Mouse (Mus musculus): ENCODE results near the gene Nolc1. TPM values are rescaled to one million over a fixed set of nuclear protein-coding genes. Genes with fewer than 3 reads are reported as not detected.

Gene Nolc1
- polyA plus RNA-seq, 1 experiment from 2014 or later = 22.5 TPM

DNA sequence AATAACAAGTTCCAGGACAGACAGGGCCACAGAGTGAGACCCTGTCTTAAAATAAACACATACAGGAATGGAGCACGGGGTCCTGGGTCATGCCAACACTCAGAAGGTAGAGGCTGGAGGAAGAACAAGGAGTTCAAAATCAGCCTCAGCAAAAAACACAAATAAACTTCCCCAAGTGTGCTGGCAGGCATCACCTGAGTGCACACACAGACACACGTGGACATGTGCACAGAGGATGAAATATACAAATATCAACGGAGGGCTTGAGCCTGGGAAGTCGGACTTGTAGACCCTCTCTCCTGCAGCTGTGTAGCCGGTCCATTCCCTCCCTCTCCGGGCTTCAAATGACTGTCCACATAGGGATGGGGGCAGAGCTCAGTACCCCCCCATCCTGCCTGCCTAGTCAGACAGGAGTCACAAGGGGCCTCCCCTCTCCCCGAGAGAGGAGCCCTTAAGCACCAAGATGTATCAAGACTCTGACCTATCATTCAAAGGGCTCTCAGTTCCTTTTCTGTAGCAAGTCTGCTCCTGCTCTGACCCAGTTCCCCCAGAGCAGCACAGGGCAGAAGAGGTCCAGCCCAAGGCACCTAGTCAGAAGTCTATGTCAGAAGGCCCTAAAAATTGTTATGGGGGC is 34.2 kb upstream of the Nolc1 start:
- DNase-seq (ENCODE audit: low spot score) (no peak), ATAC-seq (no peak)
- 0 out of 2 replicates have a peak overlapping the region, but pooled peaks have one; percentile 23 for H3K9ac ChIP-seq (replicated peaks; ENCODE audit: low read depth)
- no peaks in the 10 kb centered on the region for H3K9me3 ChIP-seq (ENCODE audit: low read length)
- H3K4me3 ChIP-seq (ENCODE audit: low read depth, low read length) = peak overlapping the region; percentile 95
- no peaks in the 10 kb centered on the region for H3K36me3 ChIP-seq (ENCODE audit: insufficient read depth, low read length)
- no peaks in the 10 kb centered on the region for H3K27me3 ChIP-seq (replicated peaks; ENCODE audit: insufficient read depth, low read length)
- TF ChIP-seq CTCF (IDR thresholded peaks at IDR 0.05) = no peak
- no peak for TF ChIP-seq EP300 (IDR thresholded peaks at IDR 0.05)
- 6% methylated on average over 7 of the region's 7 CpGs for whole genome bisulfite sequencing
- H3K4me2 ChIP-seq (replicated peaks; ENCODE audit: low read depth, low read length) = peak overlapping the region; percentile 93
- H3K4me1 ChIP-seq (ENCODE audit: insufficient read depth, low read depth, low read length) = peaks cover 56% of the 10 kb centered on the region; the same call in 1 of the 2 replicates
- peak overlapping the region; percentile 66 for H3K27ac ChIP-seq (ENCODE audit: low read length)

DNA sequence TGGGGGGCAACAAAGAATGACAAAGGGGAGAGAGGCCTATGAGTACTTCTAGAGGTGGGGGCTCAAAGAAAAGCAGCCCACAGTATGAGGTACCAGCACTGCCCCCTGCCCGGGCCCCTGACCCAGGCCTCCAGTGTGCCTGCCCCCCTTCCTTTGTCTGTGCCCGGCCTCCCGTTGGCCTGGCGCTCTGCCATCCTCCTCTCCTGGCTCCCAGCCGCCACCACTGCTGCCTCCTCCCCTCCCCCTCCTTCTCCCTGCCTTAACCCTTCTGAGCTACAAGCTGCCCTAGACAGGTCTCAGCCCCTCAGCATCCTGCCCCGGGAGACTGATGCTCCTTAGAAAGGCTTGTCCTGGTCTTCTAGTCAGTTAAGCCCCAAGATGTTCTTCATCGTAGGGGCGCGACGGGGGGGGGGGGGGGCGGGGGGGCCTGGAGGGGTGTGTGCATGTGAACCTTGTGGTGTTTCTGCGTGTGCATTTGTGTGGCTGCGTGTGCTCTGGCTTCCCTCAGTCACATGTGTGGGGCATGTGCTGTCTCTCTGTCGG is 33.7 kb upstream of the Nolc1 start:
- no peaks in the 10 kb centered on the region for H3K27me3 ChIP-seq (replicated peaks; ENCODE audit: insufficient read depth, low read length)
- no peaks in the 10 kb centered on the region for H3K36me3 ChIP-seq (ENCODE audit: insufficient read depth, low read length)
- H3K9me3 ChIP-seq (ENCODE audit: low read length) = no peaks in the 10 kb centered on the region
- H3K4me1 ChIP-seq (ENCODE audit: insufficient read depth, low read depth, low read length) = peaks cover 55% of the 10 kb centered on the region; the same call in 1 of the 2 replicates
- peak overlapping the region; percentile 95 for H3K4me3 ChIP-seq (ENCODE audit: low read depth, low read length)
- no peak for ATAC-seq
- TF ChIP-seq EP300 (IDR thresholded peaks at IDR 0.05) (no peak), CTCF (IDR thresholded peaks at IDR 0.05) (no peak)
- H3K27ac ChIP-seq (ENCODE audit: low read length) = peak overlapping the region; percentile 66
- DNase-seq (ENCODE audit: low spot score) = peak; percentile 92
- peak overlapping the region; percentile 93 for H3K4me2 ChIP-seq (replicated peaks; ENCODE audit: low read depth, low read length)
- 0% methylated on average over 9 of the region's 14 CpGs for WGBS
- H3K9ac ChIP-seq (replicated peaks; ENCODE audit: low read depth) = 0 out of 2 replicates have a peak overlapping the region, but pooled peaks have one; percentile 23

DNA sequence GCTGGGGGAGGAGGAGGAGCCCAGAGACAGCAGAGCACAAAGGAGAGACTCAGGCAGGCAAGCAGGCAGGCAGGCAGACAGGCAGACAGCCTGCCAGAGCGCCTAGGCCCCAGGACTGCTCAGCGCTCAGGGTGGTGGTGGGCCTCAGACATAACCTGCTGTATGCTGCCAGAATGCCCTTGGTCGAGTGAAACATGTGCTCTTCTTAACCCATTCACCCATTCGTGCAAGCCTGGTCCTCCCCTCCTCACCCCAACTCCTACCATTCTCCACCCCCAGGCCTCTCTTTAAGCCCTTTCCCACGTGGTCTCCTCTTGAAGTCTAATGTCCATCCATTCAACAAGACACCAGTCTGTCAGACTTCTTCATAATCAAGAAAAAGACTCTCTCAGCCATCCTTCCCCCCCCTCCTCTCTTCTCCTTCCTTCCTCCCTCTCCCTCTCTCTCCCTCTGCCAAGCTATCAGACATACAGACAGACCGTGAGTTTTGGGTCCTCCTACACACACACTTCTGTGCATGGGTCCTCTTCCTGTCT is 33.1 kb upstream of the Nolc1 start:
- WGBS = 3% methylated on average over 5 of the region's 6 CpGs
- peak; percentile 38 for DNase-seq (ENCODE audit: low spot score)

DNA sequence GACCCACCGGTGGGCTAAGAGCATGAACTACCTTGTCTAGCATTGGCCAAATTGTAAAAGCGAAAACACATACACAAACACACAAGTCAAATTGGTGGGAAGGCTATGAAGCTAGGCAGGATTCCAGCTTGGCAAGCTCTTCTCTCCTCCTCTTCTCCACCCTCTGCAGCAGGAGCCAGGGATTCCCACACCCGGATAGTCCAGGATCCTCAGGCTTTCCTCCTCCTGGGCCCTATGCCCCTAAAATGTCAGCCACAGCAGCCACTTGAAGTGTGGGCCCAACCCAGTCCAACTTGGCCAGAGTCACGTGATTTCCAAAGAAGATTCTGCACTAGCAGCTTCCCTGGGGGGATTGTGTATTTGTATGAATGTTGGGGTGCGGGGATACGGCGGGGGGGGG is 32.3 kb upstream of the Nolc1 start:
- Histone ChIP-seq H3K36me3 (ENCODE audit: insufficient read depth, low read length) (no peaks in the 10 kb centered on the region), H3K4me3 (ENCODE audit: low read depth, low read length) (peak overlapping the region; percentile 95), H3K4me1 (ENCODE audit: insufficient read depth, low read depth, low read length) (peaks cover 42% of the 10 kb centered on the region; the same call in 1 of the 2 replicates), H3K9ac (replicated peaks; ENCODE audit: low read depth) (no peak overlapping the region), H3K9me3 (ENCODE audit: low read length) (no peaks in the 10 kb centered on the region), H3K27me3 (replicated peaks; ENCODE audit: insufficient read depth, low read length) (no peaks in the 10 kb centered on the region), H3K4me2 (replicated peaks; ENCODE audit: low read depth, low read length) (peak overlapping the region; percentile 93), H3K27ac (ENCODE audit: low read length) (peak overlapping the region; percentile 98)
- 39% methylated on average over 7 of the region's 7 CpGs for WGBS
- TF ChIP-seq EP300 (IDR thresholded peaks at IDR 0.05) (no peak), CTCF (IDR thresholded peaks at IDR 0.05) (no peak)
- DNase-seq (ENCODE audit: low spot score) = peak; percentile 30
- no peak for ATAC-seq

More for the DNA sequence above, 33.1 kb upstream of the Nolc1 start:
- H3K27me3 ChIP-seq (replicated peaks; ENCODE audit: insufficient read depth, low read length) = no peaks in the 10 kb centered on the region
- no peaks in the 10 kb centered on the region for H3K9me3 ChIP-seq (ENCODE audit: low read length)
- H3K4me3 ChIP-seq (ENCODE audit: low read depth, low read length) = peak overlapping the region; percentile 95; the same call in 1 of the 2 replicates
- peak overlapping the region; percentile 98 for H3K27ac ChIP-seq (ENCODE audit: low read length)
- no peaks in the 10 kb centered on the region for H3K36me3 ChIP-seq (ENCODE audit: insufficient read depth, low read length)
- TF ChIP-seq CTCF (IDR thresholded peaks at IDR 0.05) (no peak), EP300 (IDR thresholded peaks at IDR 0.05) (no peak)
- H3K9ac ChIP-seq (replicated peaks; ENCODE audit: low read depth) = no peak overlapping the region
- ATAC-seq = no peak
- H3K4me2 ChIP-seq (replicated peaks; ENCODE audit: low read depth, low read length) = peak overlapping the region; percentile 93
- H3K4me1 ChIP-seq (ENCODE audit: insufficient read depth, low read depth, low read length) = peaks cover 50% of the 10 kb centered on the region; the same call in 1 of the 2 replicates

- Histone ChIP-seq H3K27ac (ENCODE audit: low read length) (peak within 1 kb of the TSS; percentile 98), H3K27me3 (replicated peaks; ENCODE audit: insufficient read depth, low read length) (no peaks in the 10 kb centered on the region), H3K9me3 (ENCODE audit: low read length) (no peaks in the 10 kb centered on the region), H3K4me1 (ENCODE audit: insufficient read depth, low read depth, low read length) (peaks cover 39% of the 10 kb centered on the region; the same call in 1 of the 2 replicates), H3K4me3 (ENCODE audit: low read depth, low read length) (peak within 1 kb of the TSS; percentile 95), H3K36me3 (ENCODE audit: insufficient read depth, low read length) (no peaks in the 10 kb centered on the region), H3K4me2 (replicated peaks; ENCODE audit: low read depth, low read length) (peak within 1 kb of the TSS; percentile 93), H3K9ac (replicated peaks; ENCODE audit: low read depth) (peak within 1 kb of the TSS; percentile 86)
- ATAC-seq (no peak), DNase-seq (ENCODE audit: low spot score) (peak; percentile 88)
- WGBS = 0% methylated on average over 22 of the region's 34 CpGs
- TF ChIP-seq EP300 (IDR thresholded peaks at IDR 0.05) (no peak), CTCF (IDR thresholded peaks at IDR 0.05) (no peak)
Measured at GRCm38 (mm10) chr19:46044271-46044992, 31.2 kb upstream of the Nolc1 start, which contains the start of gene Pprc1. Pprc1 (plus strand) TSS chr19:46044886.

Measured in lung, postnatal 0 days (tissue).